Mouse (Mus musculus): ENCODE measurements at regions not wholly inside any gene's neighbourhood (a gene's known extent, or its start where the extent isn't known, plus 50 kb on each side); places are given as distances from the start of the nearest gene placed in this dataset.

DNA sequence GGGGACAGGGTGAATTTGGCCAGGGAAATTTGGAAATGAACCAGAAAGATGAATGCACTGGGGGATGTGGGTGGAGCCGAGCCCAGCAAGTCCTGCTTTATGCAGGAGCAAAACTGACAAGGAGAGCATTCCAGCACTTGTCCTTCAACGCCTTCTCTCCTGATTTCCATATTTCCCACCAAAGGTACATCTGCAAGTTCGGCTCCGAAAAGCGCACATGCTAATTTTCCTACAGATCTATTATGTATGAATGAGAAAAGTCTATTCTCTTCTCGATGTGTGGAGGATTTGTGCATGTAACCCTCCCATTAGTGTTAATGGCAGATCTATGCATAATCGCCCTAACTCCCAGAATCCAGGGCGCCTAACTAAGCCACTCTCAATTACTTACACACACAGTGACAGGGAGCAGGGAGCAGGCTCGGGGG lies 190.8 kb downstream of the Zfp326 start:
- intact Hi-C loops (cut with DNase I), result no loop called here

DNA sequence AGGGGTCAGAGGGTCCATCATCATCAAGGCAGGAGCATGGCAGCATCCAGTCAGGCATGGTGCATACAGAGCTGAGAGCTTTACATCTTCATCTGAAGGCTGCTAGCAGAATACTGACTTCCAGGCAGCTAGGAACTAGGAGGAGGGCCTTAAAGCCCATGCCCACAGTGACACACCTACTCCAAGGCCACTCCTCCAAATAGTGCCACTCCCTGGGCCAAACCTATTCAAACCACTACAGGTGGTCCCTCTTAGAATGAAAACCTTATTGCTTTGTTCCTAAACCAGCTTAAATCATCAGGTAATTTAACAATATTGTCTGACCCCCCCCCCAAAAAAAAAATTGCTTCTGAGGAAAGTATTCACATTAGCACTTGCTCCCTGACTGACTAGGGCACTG lies 190.3 kb downstream of the Zfp326 start:
- intact Hi-C loops (cut with DNase I), result no loop called here

More for the DNA sequence above, 190.8 kb downstream of the Zfp326 start:
- DNase-seq, result no peak

DNA sequence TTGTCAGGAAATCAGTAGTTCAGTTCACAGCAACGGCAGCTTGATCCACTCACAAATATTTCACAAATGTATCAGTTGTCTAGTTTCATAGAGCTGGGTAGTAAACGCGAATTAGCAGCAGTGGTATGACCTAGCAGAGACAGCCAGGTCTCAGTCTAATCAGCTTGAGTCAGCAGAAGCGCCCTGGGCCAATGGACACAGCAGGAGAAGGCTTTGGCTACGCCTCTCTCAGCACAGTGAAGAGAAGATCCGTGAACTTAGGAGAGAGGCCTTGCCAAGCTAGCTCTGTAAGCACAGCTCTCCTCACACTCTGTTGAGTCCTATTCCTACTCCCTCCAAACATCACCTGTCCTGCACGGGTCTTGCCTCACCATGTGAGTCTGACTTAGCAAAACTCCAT lies 188.0 kb downstream of the Zfp326 start:
- intact Hi-C loops (cut with DNase I), result no loop called here
- no peak for DNase-seq

More for the DNA sequence above, 190.3 kb downstream of the Zfp326 start:
- no peak for DNase-seq

DNA sequence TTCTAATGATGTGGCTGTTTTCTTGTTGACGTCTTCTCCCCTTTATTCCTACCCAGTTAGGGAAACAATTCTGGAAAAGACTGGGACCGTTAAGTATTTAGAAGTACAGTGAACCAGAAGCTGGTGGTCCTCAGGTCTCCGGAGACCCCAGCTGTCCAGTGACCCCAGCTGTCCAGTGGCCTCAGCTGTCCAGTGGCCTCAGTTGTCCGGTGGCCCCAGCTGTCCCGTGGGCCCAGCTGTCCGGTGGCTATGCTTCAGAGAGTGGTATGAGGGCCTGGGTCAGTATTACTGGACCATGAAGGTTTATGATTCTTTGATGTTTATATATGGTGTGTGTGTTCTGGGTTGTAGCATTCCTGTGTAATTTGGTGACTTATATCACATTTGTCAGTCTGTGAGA lies 186.6 kb downstream of the Zfp326 start:
- intact Hi-C loops (cut with DNase I), result no loop called here

DNA sequence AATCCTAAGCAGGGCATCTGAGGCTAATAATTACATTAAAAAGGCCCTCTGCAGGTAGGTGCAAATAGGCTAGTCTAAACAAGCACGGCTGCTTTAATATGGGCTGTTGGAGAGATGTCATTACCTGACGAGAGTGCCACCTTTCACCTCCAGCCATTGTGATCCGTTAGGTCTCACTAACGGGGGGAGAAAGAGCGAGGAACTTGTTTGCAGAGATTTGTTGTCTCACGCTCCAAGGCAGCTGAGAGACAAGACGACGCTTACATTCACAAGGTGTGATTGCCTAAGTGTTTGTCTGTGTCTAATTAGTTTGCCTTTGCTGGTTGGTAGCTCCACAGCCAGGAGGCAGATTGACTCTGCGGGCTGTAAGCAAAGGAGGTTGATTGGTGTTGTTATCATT lies 180.3 kb downstream of the Zfp326 start:
- intact Hi-C loops (cut with DNase I), result no loop called here

More for the DNA sequence above, 186.6 kb downstream of the Zfp326 start:
- no peak for DNase-seq

DNA sequence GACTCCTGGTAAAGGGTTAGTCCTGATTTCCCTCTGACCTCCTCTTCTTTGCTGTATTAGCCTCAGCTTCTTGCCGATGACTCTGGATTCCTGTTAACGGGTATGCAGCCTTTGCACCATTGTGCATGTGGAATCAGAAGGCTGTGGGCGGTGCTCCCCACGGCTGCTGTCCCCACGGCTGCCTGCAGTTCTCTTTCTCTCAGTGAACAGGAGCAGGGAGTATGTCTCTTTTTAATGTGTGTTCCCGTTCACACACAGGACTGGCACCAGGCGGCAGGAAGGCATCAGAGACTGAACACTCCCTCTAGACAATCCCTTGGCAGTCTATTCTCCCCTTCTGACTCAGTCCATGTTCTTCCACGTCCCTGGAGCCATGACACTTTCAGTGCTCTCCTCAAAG lies 178.9 kb downstream of the Zfp326 start:
- intact Hi-C loops (cut with DNase I), result no loop called here
- no peak for DNase-seq

More for the DNA sequence above, 180.3 kb downstream of the Zfp326 start:
- DNase-seq, result no peak

DNA sequence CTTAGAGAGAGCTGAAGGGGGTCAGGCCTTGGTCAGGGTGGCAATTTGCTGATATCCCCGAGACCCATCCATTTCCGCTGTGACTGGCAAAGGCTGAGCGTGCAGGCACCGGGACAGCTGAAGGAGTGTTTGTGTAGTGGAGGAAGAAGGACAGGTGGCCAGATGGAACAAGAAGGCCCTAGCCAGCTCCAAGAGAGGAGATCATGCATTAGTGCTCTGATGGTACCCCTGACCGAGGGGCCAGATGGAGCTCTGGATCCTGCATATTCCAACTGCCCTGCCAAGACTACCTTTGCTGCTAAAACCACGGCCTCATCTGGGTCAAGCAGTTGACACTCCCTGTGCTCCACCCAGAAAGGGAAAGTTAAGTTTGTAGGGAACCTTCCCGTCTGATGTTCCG lies 174.7 kb downstream of the Zfp326 start:
- intact Hi-C loops (cut with DNase I), result no loop called here
- no peak for DNase-seq

DNA sequence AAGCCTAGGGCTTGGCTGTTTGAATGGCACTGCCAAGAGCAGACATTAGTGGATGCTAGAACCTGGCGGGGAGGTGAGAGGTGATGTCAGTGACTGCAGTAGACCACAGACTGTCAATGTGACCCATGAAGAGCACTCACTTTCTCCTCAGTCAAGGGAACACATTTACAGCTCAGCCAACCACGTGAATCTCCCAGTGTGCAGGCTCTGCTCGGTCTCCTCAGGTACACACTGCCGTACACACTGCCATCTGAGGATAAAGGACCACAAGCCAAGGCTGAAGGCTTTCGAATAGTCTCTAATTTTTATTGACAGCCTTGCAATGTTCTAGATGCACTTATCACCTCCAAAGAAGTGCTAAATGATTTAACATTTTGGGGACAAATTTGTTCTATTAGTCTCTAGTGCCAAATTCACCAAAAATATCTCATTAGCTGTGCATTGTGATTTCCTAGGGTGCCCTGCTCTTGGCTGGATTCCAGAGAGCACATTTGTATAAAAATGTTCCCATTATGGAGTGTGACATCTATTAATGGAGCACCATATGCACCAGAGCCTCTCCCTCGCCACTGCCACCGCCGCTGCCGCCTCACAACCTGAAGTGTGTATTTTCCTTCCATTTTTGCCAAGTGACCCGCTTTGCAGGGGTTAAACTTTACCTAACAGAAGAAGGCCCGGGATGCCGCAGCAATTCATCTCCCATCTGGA lies 168.7 kb downstream of the Zfp326 start:
- no peak for DNase-seq
- intact Hi-C loops (cut with DNase I), result no loop called here

DNA sequence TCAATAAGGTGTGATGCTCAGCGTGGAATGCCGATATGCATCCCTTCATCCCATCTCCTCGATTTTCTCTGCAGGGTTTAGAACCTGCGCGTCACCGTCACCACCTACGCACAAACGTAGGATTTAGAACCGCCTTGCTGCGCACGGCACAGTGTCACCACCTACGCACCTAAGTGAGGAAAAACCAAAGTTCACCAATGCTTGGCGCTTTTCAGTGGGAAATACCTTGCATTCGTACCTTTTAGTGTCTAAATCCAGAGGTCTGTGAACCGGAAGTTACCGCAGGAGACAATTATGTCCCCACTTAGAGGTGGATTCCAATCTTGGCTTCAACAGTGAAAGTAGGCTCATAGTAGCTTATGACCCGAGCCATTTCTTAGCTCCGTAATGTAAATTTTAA lies 162.0 kb downstream of the Zfp326 start:
- intact Hi-C loops (cut with DNase I), result no loop called here
- DNase-seq, result no peak

DNA sequence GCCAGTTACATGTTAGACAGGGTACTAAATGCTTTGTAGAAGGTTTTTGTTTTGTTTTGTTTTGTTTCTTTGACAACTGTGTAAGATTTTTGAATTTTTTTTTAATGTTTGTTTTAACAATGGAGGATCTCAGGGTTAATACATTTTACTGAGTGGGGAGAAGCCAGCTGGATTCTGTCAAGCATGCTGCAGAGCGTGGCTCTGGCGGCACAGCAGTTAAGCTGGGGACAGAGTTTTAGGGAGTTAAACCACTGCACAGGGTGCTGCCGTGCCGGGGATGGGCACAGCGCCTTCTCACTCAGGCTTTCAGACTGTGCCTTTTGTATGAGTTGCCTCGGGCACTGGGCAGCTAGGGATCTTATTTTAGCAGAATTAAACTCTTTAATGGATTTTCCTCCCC lies 159.8 kb downstream of the Zfp326 start:
- intact Hi-C loops (cut with DNase I), result no loop called here
- no peak for DNase-seq

DNA sequence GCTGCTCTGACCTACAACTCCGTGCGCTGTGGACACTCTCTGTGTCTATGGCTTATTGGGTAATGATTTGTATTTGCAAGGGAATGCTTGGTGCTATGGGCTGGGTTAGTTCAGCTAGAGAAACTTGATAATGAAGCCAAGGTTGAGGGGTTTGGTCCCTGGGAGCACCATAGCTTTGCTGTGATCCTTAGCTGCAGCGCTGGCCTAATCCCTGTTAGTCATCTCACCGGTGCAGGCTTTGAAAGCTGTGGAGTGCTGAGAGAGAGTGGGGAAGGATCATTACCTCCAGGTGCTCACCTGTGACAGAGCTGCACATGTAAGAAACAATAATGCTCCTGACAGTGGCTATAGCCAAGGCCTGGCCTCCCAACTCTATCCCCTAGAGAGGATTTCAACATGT lies 156.6 kb downstream of the Zfp326 start:
- intact Hi-C loops (cut with DNase I), result no loop called here
- DNase-seq, result no peak

DNA sequence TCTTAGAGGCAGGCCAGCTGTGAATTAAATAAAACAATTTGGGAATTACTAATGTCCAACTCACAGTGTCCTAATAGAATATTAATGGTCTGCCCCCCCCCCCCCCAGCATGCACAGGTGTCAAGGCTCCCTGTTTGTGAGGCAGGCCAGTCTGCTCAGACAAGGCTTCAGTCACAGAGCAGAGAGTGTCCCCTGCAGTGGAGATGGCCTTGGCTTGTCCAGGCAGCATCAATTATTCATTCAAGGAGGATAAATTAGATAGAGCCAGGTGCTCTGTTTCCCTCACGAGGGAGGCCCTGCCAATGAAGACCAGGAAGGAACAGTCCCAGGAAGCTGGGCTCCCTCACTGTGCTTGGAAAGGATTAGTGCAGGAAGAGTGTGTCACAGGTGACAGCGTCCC lies 150.5 kb downstream of the Zfp326 start:
- DNase-seq, result no peak
- intact Hi-C loops (cut with DNase I), result no loop called here

DNA sequence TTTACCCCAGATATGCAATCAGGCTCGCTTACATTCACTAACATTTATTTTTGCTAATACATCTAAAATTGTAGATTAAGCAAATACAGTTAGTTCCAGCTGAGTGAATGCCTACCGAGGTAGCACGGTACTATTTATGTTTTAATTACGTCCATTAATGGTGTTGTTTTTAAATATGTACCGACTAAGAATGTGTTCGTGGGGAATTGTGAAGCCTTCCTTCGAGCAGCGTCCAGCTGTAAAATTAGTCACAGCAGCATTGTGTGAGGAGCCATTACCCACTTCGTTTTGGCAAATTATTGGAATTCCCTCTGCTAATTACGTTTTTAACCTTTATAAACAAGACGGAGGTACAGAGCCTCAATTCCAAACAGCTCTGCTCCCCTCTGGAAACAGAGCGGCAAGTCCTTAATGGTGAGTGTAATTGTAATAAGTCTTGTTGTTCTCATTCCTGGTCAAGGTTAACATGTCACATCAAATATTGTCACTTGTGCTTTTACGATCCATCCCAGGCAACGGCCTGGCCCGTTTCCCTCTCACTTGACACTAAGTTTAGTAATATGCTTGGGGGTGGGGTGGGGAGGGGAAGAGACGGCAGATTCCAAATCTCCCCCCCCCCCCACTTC lies 128.0 kb downstream of the Zfp326 start:
- intact Hi-C loops (cut with DNase I), result loop anchor here (5.0 kb wide), 1 partner anchor 793 kb away; no protein-coding TSS in a partner anchor
- no peak for DNase-seq

DNA sequence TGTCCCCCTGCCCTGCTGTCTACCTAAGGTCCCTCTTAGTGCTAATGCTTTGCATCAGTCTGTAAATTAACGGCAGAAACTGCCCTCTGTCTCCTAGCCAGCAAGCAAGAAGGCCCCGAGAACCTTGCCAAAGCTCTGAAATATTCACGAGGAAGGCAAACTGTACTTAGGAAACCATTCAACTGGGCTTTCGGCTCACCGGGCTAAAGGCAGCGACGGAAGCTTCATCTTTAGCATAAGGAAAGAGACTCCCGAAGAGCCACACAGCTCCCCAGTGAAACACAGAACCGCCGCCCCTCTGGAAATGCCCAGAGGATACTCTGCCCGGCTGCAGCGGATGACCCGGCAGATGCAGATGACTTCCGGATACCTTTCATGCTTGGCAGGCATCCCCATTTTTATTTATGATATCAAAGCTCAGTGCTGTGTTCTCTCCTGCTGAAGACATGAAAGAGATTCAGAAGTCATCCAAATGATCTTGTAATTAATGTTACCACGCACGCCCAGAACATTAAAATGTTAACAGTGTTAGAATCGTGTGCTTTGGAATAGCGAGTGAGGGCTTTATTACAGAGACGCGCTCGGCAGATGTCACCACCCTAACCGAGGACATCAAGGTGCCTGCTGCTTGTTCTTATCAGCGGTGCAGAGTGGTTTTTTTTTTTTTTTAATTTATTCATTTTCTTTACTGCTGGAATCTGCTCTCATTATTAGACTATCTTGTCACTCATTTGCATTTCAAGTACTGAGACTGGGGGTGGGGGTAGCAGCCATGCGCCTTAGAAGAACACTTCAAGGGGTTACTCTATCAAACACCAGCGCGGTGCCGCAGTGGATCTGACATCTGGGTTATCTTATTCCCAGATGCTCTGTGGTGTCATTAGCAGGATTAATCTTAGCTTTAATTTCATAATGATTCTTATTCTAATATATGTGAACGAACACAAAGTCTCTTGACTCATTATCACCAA lies 127.2 kb downstream of the Zfp326 start:
- intact Hi-C loops (cut with DNase I), result loop anchor here (5.0 kb wide), 1 partner anchor 794 kb away; no protein-coding TSS in a partner anchor
- no peak for DNase-seq

DNA sequence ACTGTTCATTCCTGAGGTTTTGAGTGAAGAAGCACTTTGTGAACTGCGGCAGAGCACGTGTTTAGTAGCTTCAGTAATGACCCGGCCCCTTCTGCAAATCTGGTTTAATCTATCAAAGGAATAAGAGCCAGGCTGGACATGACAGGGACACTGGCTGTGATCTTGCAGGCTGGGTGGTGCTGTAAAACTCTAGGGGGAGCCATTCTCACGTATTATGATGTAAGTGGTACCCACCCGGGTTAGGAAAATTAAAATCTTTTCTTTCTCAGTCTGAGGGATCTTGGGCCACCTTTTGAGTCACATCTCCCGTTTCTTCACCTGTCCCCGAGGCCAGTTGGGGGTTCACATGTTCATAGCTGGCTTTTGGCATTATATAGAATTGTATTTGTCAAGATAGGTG lies 126.0 kb downstream of the Zfp326 start:
- DNase-seq, result peak in 1 of 2 experiments; percentile 2
- intact Hi-C loops (cut with DNase I), result loop anchor here (5.0 kb wide), 1 partner anchor 795 kb away; no protein-coding TSS in a partner anchor

DNA sequence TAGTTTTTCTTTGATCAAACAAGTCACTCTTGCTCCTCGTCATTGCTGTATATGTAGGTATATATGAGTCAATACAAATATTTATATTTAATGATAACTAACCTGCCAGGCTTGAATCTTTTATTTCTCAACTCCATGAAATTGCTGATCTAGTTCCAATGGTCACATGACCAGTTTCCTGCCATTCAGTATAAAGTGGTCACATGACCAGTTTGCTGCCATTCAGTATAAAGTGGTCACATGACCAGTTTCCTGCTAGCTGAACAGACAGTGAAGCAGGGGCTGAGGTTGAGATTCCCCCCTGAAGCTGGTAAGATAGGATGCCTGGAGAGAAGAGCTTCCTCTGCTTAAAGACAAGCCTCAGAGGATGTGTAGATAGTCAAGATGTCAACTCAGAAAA lies 117.9 kb downstream of the Zfp326 start:
- intact Hi-C loops (cut with DNase I), result no loop called here
- DNase-seq, result no peak

DNA sequence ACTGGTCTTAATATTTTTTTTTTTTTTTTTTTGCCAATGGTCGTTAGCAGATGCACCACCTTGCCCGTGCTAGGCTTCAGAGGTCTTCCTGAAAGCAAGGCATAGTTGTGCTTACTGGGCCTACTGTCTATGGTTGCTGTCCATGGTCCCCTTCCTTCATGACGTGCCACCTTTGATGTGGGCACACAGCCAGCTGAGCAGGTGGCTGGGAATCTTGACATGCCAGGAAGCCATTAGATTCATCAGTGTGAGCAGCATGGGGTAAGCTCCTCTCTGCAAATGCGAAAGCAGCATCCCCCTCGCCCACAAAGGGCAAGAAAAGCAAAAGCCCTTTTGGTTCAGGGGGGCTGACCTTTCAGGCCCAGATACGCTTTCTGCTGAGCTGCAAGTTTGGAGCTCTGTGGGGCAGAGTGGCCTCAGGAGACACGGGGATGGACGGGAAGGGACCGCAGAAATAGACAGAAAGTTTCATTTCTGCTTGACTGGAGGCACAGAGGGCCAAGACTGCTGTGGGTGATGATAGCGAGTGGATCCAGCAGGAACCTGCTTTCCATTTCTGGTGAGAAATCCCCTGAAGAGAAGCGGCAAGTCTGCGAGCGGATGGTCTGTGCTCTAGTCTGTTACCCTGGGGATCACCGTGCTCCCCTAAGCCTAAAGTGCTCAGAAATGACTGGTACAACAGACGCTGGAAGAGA lies 116.8 kb downstream of the Zfp326 start:
- intact Hi-C loops (cut with DNase I), result no loop called here
- no peak for DNase-seq

DNA sequence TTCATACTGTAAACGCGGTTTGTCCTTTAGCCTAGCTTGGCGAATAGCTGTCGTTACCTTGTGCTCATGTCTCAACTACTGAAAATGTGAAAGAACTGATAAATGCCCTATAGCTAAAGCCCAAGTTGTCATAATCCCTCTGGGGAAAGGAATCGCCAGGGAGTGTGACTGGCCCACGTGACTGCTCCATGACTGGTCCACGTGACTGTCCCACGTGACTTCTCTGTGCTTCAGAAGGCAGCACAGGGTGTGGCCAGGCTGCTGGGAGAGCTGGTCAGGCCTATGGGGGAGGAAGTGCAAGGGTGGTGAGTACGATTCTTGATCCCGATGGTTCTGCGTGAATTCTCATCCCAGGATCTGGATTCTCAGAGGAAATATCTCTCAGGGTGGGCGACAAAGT lies 114.4 kb downstream of the Zfp326 start:
- DNase-seq, result no peak
- intact Hi-C loops (cut with DNase I), result no loop called here

DNA sequence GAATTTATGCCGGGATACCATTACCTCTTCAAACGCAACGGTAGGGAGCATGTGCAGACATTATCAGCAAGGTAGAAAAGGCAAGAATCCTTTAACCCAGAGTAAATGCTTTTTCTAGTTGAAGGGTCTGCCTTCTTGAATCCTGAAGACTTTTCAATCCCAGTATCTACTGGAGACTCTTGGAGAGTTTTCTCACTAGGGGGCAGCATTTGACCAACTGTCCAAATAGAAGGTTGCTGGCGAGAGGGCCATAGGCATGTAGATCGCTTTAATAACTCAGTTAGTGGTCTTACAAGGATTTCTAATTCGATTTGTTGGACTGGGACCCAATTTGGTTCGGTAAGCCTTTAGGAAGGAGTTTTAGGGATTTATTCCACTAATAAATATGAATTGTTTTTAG lies 110.0 kb downstream of the Zfp326 start:
- intact Hi-C loops (cut with DNase I), result loop anchor here (5.0 kb wide), 2 partner anchors 476 to 816 kb away; no protein-coding TSS in a partner anchor
- DNase-seq, result peak in 1 of 2 experiments; percentile 8

DNA sequence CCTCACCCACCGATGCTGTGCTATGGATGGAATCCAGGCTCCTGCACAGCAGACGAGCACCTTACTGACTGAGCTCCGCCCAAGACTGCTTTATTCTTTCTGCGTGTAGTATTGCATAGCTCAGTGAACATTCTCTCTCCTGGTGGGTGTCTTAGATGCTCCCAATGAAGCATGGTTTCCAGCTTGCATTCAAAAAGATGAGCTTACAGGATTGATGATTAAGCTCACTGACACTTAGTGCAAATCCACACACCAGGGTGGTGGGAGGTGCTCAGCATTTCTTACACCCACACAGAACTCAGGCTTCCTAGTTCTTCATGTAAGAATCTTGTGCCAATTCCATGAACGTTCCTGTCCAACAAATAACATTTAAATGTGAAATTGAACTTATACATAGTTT lies 106.8 kb downstream of the Zfp326 start:
- no peak for DNase-seq
- intact Hi-C loops (cut with DNase I), result no loop called here

Measured in heart, postnatal 36 days (tissue).